Mouse (Mus musculus) neural tube, embryonic 12.5 days (tissue): ENCODE measurements at regions not wholly inside any gene's neighbourhood (a gene's known extent, or its start where the extent isn't known, plus 50 kb on each side); places are given as distances from the start of the nearest gene placed in this dataset.
A peak's percentile ranks its signal among the peaks of the same experiment; 100 is the strongest.

Experiments
- ATAC-seq: fragments of 200-750 bp; cut with Nextera tagmentation; 2 replicates; pipeline ENCODE4 v1.8.0; 2017; ENCODE audit warnings: low read depth, mild to moderate bottlenecking, moderate TSS enrichment, moderate library complexity; ENCODE audit not compliant: low FRiP score
- H3K27ac ChIP-seq: fragments of 300-500 bp; sonication (generic); 2 replicates; pipeline ENCODE4 v1.5.1; 2016
- H3K27me3 ChIP-seq: fragments of 300-500 bp; sonication (generic); replicated peaks from 2 replicates; pipeline ENCODE4 v1.6.1; 2016; ENCODE audit warnings: mild to moderate bottlenecking
- H3K36me3 ChIP-seq: fragments of 300-500 bp; sonication (generic); 2 replicates; pipeline ENCODE4 v1.6.1; 2016; ENCODE audit warnings: mild to moderate bottlenecking
- H3K4me1 ChIP-seq: fragments of 300-500 bp; sonication (generic); 2 replicates; pipeline ENCODE4 v1.6.1; 2016
- H3K4me2 ChIP-seq: fragments of 300-500 bp; sonication (generic); replicated peaks from 2 replicates; pipeline ENCODE4 v1.6.1; 2016; ENCODE audit warnings: mild to moderate bottlenecking
- H3K4me3 ChIP-seq: fragments of 300-500 bp; sonication (generic); 2 replicates; pipeline ENCODE4 v1.5.1; 2016
- H3K9ac ChIP-seq: fragments of 300-500 bp; sonication (generic); 2 replicates; pipeline ENCODE4 v1.6.1; 2016; ENCODE audit warnings: mild to moderate bottlenecking
- H3K9me3 ChIP-seq: fragments of 300-500 bp; sonication (generic); 2 replicates; pipeline ENCODE4 v1.6.1; 2016; ENCODE audit warnings: mild to moderate bottlenecking
- WGBS: fragments of 180-500 bp; shearing (Covaris S2); methylation state at CpG from one replicate; pipeline ENCODE4 v1.1.7; 2016; 5-methylcytosine and 5-hydroxymethylcytosine counted together

- Histone ChIP-seq H3K4me3 (no peak overlapping the region), H3K27me3 (no peaks in the 10 kb centered on the region)
These were observed 238.2 kb downstream of the Ankrd50 start for GRCm38 (mm10) chr3:38246439-38246838.

DNA sequence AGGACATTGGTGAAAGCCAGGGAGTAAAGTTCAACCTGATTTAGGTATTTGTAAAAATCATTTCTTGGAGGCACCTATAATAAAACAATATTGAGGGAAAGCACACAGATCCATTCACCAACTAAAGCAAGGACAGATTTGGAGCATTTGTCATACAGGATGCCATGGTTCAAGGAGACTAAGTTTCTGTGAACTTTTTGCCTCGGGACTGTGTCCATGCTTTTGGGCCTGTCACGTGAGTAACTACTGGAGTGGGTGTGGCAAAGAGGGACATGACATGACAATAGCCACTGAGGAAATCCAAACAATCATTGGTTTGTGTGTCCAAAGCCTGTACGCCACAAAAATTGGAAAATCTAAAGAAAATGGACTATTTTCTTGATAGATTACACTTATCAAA is 241.4 kb downstream of the Ankrd50 start:
- Histone ChIP-seq H3K4me1 (no peaks in the 10 kb centered on the region), H3K9me3 (no peaks in the 10 kb centered on the region), H3K27ac (no peak overlapping the region), H3K27me3 (no peaks in the 10 kb centered on the region), H3K4me3 (no peak overlapping the region), H3K4me2 (no peak overlapping the region), H3K36me3 (no peaks in the 10 kb centered on the region), H3K9ac (no peak overlapping the region)
- 94% methylated on average over 3 of the region's 3 CpGs for WGBS
- no peak for ATAC-seq

More at GRCm38 (mm10) chr3:38246439-38246838, 238.2 kb downstream of the Ankrd50 start:
- H3K4me2 ChIP-seq: no peak overlapping the region
- no peak overlapping the region for H3K27ac ChIP-seq
- ATAC-seq: no peak
- H3K4me1 ChIP-seq: no peaks in the 10 kb centered on the region
- H3K36me3 ChIP-seq: no peaks in the 10 kb centered on the region
- no peaks in the 10 kb centered on the region for H3K9me3 ChIP-seq
- 86% methylated on average over 2 of the region's 2 CpGs for WGBS
- H3K9ac ChIP-seq: no peak overlapping the region

- ATAC-seq: no peak
- Histone ChIP-seq H3K9ac (no peak overlapping the region), H3K36me3 (no peaks in the 10 kb centered on the region), H3K27ac (no peak overlapping the region), H3K4me1 (peaks cover 13% of the 10 kb centered on the region), H3K9me3 (no peaks in the 10 kb centered on the region), H3K4me3 (no peak overlapping the region), H3K27me3 (no peaks in the 10 kb centered on the region), H3K4me2 (no peak overlapping the region)
- 79% methylated on average over 2 of the region's 2 CpGs for WGBS
These were observed 247.0 kb downstream of the Ankrd50 start for GRCm38 (mm10) chr3:38237616-38238015.

GRCm38 (mm10) chr3:38235736-38236083 is 248.9 kb downstream of the Ankrd50 start:
- no peak overlapping the region for H3K27ac ChIP-seq
- H3K9ac ChIP-seq: no peak overlapping the region
- no peak overlapping the region for H3K4me3 ChIP-seq
- H3K27me3 ChIP-seq: no peaks in the 10 kb centered on the region
- no peak overlapping the region for H3K4me2 ChIP-seq
- H3K9me3 ChIP-seq: no peaks in the 10 kb centered on the region
- no peak for ATAC-seq
- H3K36me3 ChIP-seq: no peaks in the 10 kb centered on the region
- peaks cover 24% of the 10 kb centered on the region for H3K4me1 ChIP-seq
- 88% methylated on average over 9 of the region's 9 CpGs for WGBS

DNA sequence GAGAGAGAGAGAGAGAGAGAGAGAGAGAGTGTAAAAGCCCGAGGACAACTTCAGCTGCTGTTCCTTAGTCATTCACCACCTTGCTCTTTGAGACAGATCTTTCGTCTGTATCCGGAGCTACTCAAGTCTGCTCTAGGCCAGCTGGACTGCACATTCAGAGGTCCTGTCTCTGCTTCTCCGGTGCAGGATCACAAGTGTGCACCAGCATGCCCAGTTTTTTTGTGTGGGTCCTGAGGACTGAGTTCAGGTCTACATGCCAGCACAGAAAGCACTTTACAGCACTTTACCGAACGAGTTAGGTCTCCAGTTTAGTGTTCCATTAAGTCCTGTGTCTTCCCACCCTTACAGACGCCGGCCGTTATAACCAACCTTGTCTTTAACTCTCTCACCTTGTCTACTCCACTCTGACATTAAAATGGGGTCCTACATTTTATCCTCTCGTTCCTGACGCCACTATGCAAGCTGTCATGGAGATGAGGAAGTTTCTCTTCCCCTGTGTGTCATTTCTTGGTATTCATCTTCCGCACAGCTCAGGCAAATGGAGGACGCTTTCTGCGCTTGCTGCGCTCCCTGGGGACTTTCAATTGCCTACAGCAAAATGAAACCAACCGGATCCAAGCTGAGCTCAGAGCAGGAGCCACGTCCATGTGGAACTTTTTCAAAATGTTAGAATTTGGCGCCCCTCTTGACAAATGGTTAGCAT is 249.5 kb downstream of the Ankrd50 start:
- Histone ChIP-seq H3K4me1 (peaks cover 24% of the 10 kb centered on the region), H3K9me3 (no peaks in the 10 kb centered on the region), H3K4me3 (no peak overlapping the region), H3K27ac (no peak overlapping the region), H3K9ac (no peak overlapping the region), H3K36me3 (no peaks in the 10 kb centered on the region), H3K27me3 (no peaks in the 10 kb centered on the region), H3K4me2 (no peak overlapping the region)
- no peak for ATAC-seq
- 70% methylated on average over 18 of the region's 18 CpGs for WGBS

GRCm38 (mm10) chr3:38234534-38234933 is 250.1 kb downstream of the Ankrd50 start:
- no peaks in the 10 kb centered on the region for H3K36me3 ChIP-seq
- H3K27me3 ChIP-seq: no peaks in the 10 kb centered on the region
- peaks cover 24% of the 10 kb centered on the region for H3K4me1 ChIP-seq
- H3K4me2 ChIP-seq: no peak overlapping the region
- no peak overlapping the region for H3K9ac ChIP-seq
- no peak for ATAC-seq
- H3K27ac ChIP-seq: no peak overlapping the region
- no peaks in the 10 kb centered on the region for H3K9me3 ChIP-seq
- WGBS: 86% methylated on average over 4 of the region's 4 CpGs
- no peak overlapping the region for H3K4me3 ChIP-seq

DNA sequence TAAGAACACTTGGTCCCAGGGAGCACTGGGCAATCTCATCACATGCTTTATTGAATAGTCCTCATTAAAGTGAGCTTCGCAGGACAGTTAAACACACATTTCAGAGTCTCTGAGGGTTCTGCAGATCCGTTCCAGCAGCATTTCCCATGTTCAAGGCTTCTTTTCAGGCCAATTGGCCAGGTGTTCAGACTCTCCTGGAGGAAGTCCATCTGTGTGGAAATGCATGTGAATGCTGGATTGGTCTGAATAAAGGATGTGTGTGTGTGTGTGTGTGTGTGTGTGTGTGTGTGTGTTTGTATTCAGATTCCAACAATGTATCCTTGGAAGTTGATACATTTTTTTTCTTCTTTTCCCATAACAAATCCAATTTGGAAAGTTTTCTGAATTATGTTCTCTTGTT is 250.6 kb downstream of the Ankrd50 start:
- Histone ChIP-seq H3K9me3 (no peaks in the 10 kb centered on the region), H3K9ac (no peak overlapping the region), H3K27ac (no peak overlapping the region), H3K4me1 (peaks cover 24% of the 10 kb centered on the region), H3K4me2 (no peak overlapping the region), H3K36me3 (no peaks in the 10 kb centered on the region), H3K27me3 (no peaks in the 10 kb centered on the region), H3K4me3 (no peak overlapping the region)
- WGBS: 63% methylated on average over 2 of the region's 2 CpGs
- no peak for ATAC-seq

GRCm38 (mm10) chr3:38233091-38233490 is 251.6 kb downstream of the Ankrd50 start:
- H3K9me3 ChIP-seq: no peaks in the 10 kb centered on the region
- no peak overlapping the region for H3K4me2 ChIP-seq
- peaks cover 24% of the 10 kb centered on the region for H3K4me1 ChIP-seq
- H3K36me3 ChIP-seq: no peaks in the 10 kb centered on the region
- no peak overlapping the region for H3K9ac ChIP-seq
- WGBS: 88% methylated on average over 3 of the region's 3 CpGs
- no peak for ATAC-seq
- no peaks in the 10 kb centered on the region for H3K27me3 ChIP-seq
- H3K4me3 ChIP-seq: no peak overlapping the region
- H3K27ac ChIP-seq: no peak overlapping the region

DNA sequence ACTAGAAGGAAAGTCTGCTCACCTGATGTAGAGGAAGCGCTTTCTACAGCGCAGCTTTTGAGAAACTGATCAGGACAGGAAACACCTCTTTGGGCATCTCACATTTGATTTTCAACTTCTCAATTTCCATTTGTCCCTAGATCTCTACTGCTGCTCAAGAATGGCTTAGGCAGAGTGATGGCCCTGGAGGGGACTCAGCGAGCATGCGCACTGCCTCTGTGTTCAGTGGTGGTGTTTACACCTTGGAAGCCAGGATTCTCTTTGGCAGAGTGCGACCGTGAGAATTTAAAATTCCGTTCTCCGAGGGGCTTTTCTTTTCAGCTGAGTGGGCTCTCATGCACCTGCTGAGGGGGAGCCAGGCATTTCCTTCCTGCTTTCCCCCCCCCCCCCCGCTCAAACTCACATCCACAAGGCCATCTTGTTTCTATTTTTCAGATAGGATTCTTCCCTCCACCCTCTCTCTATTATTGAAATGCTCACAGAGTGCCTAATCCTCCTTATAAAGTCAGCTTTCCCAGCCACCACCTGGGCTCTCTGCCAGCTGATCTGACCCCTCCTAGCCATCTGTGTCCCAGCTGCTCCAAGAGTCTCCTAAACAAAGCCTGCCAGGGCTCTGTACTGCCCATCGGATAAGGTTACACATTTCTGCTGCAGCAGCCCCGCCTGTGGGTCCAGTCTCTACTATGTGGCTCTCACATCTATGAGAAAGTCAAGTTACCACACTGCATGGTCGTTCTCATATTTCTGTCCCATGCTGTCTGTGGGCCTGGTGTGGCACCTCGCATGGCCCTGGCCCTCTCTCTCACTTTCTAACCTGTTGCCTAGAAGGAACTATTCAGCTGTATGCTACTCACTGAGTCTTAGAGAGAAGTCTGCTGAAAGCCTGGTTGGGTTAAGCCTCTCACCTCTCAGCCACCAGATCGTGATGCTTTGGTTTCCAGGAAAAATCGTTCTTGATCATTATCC is 252.2 kb downstream of the Ankrd50 start:
- H3K27ac ChIP-seq: no peak overlapping the region
- 49% methylated on average over 15 of the region's 15 CpGs for WGBS
- no peaks in the 10 kb centered on the region for H3K9me3 ChIP-seq
- no peaks in the 10 kb centered on the region for H3K27me3 ChIP-seq
- H3K36me3 ChIP-seq: no peaks in the 10 kb centered on the region
- H3K9ac ChIP-seq: no peak overlapping the region
- peak; percentile 85 for ATAC-seq
- peak overlapping the region; percentile 32 for H3K4me2 ChIP-seq
- H3K4me1 ChIP-seq: peaks cover 24% of the 10 kb centered on the region
- H3K4me3 ChIP-seq: no peak overlapping the region

- WGBS: 76% methylated on average over 3 of the region's 3 CpGs
- no peak overlapping the region for H3K4me3 ChIP-seq
- ATAC-seq: no peak
- H3K4me1 ChIP-seq: peaks cover 24% of the 10 kb centered on the region
- no peak overlapping the region for H3K27ac ChIP-seq
- no peak overlapping the region for H3K9ac ChIP-seq
- H3K36me3 ChIP-seq: no peaks in the 10 kb centered on the region
- no peaks in the 10 kb centered on the region for H3K9me3 ChIP-seq
- H3K4me2 ChIP-seq: no peak overlapping the region
- no peaks in the 10 kb centered on the region for H3K27me3 ChIP-seq
These were observed 253.1 kb downstream of the Ankrd50 start for GRCm38 (mm10) chr3:38231506-38231905.

- no peaks in the 10 kb centered on the region for H3K27me3 ChIP-seq
- 49% methylated on average over 6 of the region's 6 CpGs for WGBS
- no peak for ATAC-seq
- no peak overlapping the region for H3K4me3 ChIP-seq
- no peak overlapping the region for H3K4me2 ChIP-seq
- H3K9ac ChIP-seq: no peak overlapping the region
- no peaks in the 10 kb centered on the region for H3K36me3 ChIP-seq
- H3K27ac ChIP-seq: no peak overlapping the region
- H3K9me3 ChIP-seq: no peaks in the 10 kb centered on the region
- H3K4me1 ChIP-seq: peaks cover 24% of the 10 kb centered on the region
These were observed 253.8 kb downstream of the Ankrd50 start for GRCm38 (mm10) chr3:38230796-38231195.

- no peak overlapping the region for H3K27ac ChIP-seq
- no peak overlapping the region for H3K9ac ChIP-seq
- no peak for ATAC-seq
- no peak overlapping the region for H3K4me2 ChIP-seq
- peaks cover 18% of the 10 kb centered on the region for H3K4me1 ChIP-seq
- WGBS: 82% methylated on average over 5 of the region's 5 CpGs
- no peaks in the 10 kb centered on the region for H3K36me3 ChIP-seq
- no peak overlapping the region for H3K4me3 ChIP-seq
- H3K9me3 ChIP-seq: no peaks in the 10 kb centered on the region
- H3K27me3 ChIP-seq: no peaks in the 10 kb centered on the region
These were observed 255.0 kb downstream of the Ankrd50 start for GRCm38 (mm10) chr3:38229686-38230085.
